In the genomic region with DNA sequence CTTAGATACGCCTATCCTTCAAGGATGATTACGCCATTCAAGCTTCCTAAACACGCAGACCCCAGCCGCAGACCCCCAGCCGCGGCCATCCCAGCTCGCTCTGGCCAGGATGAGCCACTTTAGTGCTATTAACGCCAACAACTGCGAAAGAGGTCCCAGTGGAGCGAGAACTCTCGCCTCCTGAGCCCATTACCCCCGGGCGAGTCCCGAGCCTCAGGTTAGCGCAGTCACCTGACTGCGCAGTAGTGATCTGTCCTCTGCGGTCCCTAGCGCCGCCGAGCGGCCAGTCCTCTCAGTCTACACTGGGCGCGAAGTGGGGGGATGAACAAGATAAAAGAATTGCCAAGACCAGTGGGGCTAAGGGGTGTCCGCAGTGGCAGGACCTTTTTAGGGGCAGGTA, we compare ENCODE assay signal across 8 mouse cellular contexts. TPM values are rescaled to one million over a fixed set of nuclear protein-coding genes. Genes with fewer than 3 reads are reported as not detected.
DNase-seq lines count a peak whose midpoint lies in the region; ATAC-seq and TF ChIP-seq lines count a peak whose summit lies in the region.

No protein-coding gene starts in this region.

- no peak for TF ChIP-seq EP300 in liver, embryonic 14.5 days (IDR thresholded peaks at IDR 0.05; ENCODE audit: low read depth)

- H3K27ac ChIP-seq in embryonic facial prominence, embryonic 15.5 days (replicated peaks): no peak overlapping the region
- no peak overlapping the region for H3K27ac ChIP-seq in heart, embryonic 12.5 days (ENCODE audit: poor library complexity, severe bottlenecking)
- no peak overlapping the region for H3K27ac ChIP-seq in kidney, embryonic 15.5 days
- H3K27ac ChIP-seq in liver, embryonic 14.5 days: peak overlapping the region; percentile 51
- H3K27ac ChIP-seq in stomach, embryonic 14.5 days (ENCODE audit: low read length): no peak overlapping the region

- no peaks in the 10 kb centered on the region for H3K9me3 ChIP-seq in embryonic facial prominence, embryonic 15.5 days (replicated peaks)
- H3K9me3 ChIP-seq in heart, embryonic 12.5 days (replicated peaks): no peaks in the 10 kb centered on the region
- H3K9me3 ChIP-seq in kidney, embryonic 15.5 days (replicated peaks): no peaks in the 10 kb centered on the region
- H3K9me3 ChIP-seq in liver, embryonic 14.5 days (ENCODE audit: control insufficient read depth, low read length): no peaks in the 10 kb centered on the region
- H3K9me3 ChIP-seq in stomach, embryonic 14.5 days (ENCODE audit: control insufficient read depth, low read depth, low read length): no peaks in the 10 kb centered on the region

- peak overlapping the region; percentile 83 for H3K4me2 ChIP-seq in embryonic facial prominence, embryonic 15.5 days (replicated peaks)
- peak overlapping the region; percentile 88 for H3K4me2 ChIP-seq in heart, embryonic 12.5 days
- H3K4me2 ChIP-seq in kidney, embryonic 15.5 days: peak overlapping the region; percentile 89
- H3K4me2 ChIP-seq in liver, embryonic 14.5 days (ENCODE audit: low read depth): peak overlapping the region; percentile 98
- peak overlapping the region; percentile 59 for H3K4me2 ChIP-seq in stomach, embryonic 14.5 days (replicated peaks; ENCODE audit: low read depth, low read length)

- 1% methylated on average over 24 of the region's 24 CpGs for WGBS in embryonic facial prominence, embryonic 15.5 days
- under 1% methylated on average over 24 of the region's 24 CpGs for WGBS in heart, embryonic 12.5 days
- WGBS in kidney, embryonic 15.5 days: 2% methylated on average over 24 of the region's 24 CpGs
- under 1% methylated on average over 24 of the region's 24 CpGs for WGBS in liver, embryonic 14.5 days (ENCODE audit: insufficient replicate concordance)
- 2% methylated on average over 24 of the region's 24 CpGs for WGBS in stomach, embryonic 14.5 days

- H3K36me3 ChIP-seq in embryonic facial prominence, embryonic 15.5 days: peaks cover 10% of the 10 kb centered on the region
- H3K36me3 ChIP-seq in heart, embryonic 12.5 days: peaks cover 22% of the 10 kb centered on the region
- H3K36me3 ChIP-seq in kidney, embryonic 15.5 days: peaks cover 23% of the 10 kb centered on the region
- H3K36me3 ChIP-seq in liver, embryonic 14.5 days (replicated peaks; ENCODE audit: control insufficient read depth, insufficient read depth, low read depth): no peaks in the 10 kb centered on the region
- peaks cover 4% of the 10 kb centered on the region; the same call in 1 of the 2 replicates for H3K36me3 ChIP-seq in stomach, embryonic 14.5 days (ENCODE audit: control insufficient read depth, insufficient read depth, low read length)

- peak; percentile 87 for DNase-seq in A20 (ENCODE audit: low read depth, low spot score)
- DNase-seq in brain, adult 2 months (ENCODE audit: low read depth, low spot score): peak; percentile 90
- DNase-seq in liver, embryonic 14.5 days (ENCODE audit: low read depth in 3 of 3, low spot score in 3 of 3): peak; percentile 64 to 75 (median 69)
- DNase-seq in naive thymus-derived CD4-positive, alpha-beta T cell, adult 2 months (ENCODE audit: low read depth): peak; percentile 67

- H3K4me3 ChIP-seq in embryonic facial prominence, embryonic 15.5 days (replicated peaks): peak overlapping the region; percentile 44
- peak overlapping the region; percentile 49 for H3K4me3 ChIP-seq in heart, embryonic 12.5 days
- H3K4me3 ChIP-seq in kidney, embryonic 15.5 days (replicated peaks): peak overlapping the region; percentile 46
- H3K4me3 ChIP-seq in liver, embryonic 14.5 days (ENCODE audit: insufficient read depth in 1 of 2, low read depth in 2 of 2, low read length in 2 of 2): peak overlapping the region; percentile 69 to 90
- H3K4me3 ChIP-seq in stomach, embryonic 14.5 days (ENCODE audit: low read depth, low read length): peak overlapping the region; percentile 17

- H3K4me1 ChIP-seq in embryonic facial prominence, embryonic 15.5 days: peaks cover 27% of the 10 kb centered on the region
- H3K4me1 ChIP-seq in heart, embryonic 12.5 days (replicated peaks): peaks cover 28% of the 10 kb centered on the region
- peaks cover 28% of the 10 kb centered on the region for H3K4me1 ChIP-seq in kidney, embryonic 15.5 days
- H3K4me1 ChIP-seq in liver, embryonic 14.5 days (replicated peaks; ENCODE audit: control insufficient read depth in 2 of 2, insufficient read depth in 2 of 2, low read length in 1 of 2): peaks cover 14 to 15% of the 10 kb centered on the region in 2 experiments
- peaks cover 13% of the 10 kb centered on the region for H3K4me1 ChIP-seq in stomach, embryonic 14.5 days (ENCODE audit: control insufficient read depth, insufficient read depth, low read length)

- ATAC-seq in embryonic facial prominence, embryonic 15.5 days (ENCODE audit: insufficient number of reproducible peaks, low FRiP score, low TSS enrichment, low read depth): 0 out of 2 replicates have a peak, but pooled peaks have one; percentile 34
- peak; percentile 78 for ATAC-seq in heart, embryonic 12.5 days (ENCODE audit: insufficient number of reproducible peaks, low FRiP score)
- ATAC-seq in kidney, embryonic 15.5 days (replicated peaks; ENCODE audit: low FRiP score): peak; percentile 53
- peak; percentile 66 for ATAC-seq in liver, embryonic 14.5 days (ENCODE audit: insufficient read depth)
- ATAC-seq in stomach, embryonic 14.5 days (ENCODE audit: insufficient number of reproducible peaks, insufficient read depth, low FRiP score, low read depth): peak; percentile 62

- no peaks in the 10 kb centered on the region for H3K27me3 ChIP-seq in embryonic facial prominence, embryonic 15.5 days
- 0 out of 2 replicates have a peak, but pooled peaks cover 3% of the 10 kb centered on the region for H3K27me3 ChIP-seq in heart, embryonic 12.5 days (replicated peaks)
- peaks cover 7% of the 10 kb centered on the region for H3K27me3 ChIP-seq in kidney, embryonic 15.5 days
- H3K27me3 ChIP-seq in liver, embryonic 14.5 days (ENCODE audit: control insufficient read depth, insufficient read depth, low read length): no peaks in the 10 kb centered on the region
- H3K27me3 ChIP-seq in stomach, embryonic 14.5 days (ENCODE audit: control insufficient read depth, insufficient read depth, low read length): no peaks in the 10 kb centered on the region

- TF ChIP-seq CTCF in liver, embryonic 14.5 days (IDR thresholded peaks at IDR 0.05; ENCODE audit: low read depth): peak; percentile 90

- H3K9ac ChIP-seq in embryonic facial prominence, embryonic 15.5 days: no peak overlapping the region
- peak overlapping the region; percentile 63 for H3K9ac ChIP-seq in heart, embryonic 12.5 days
- H3K9ac ChIP-seq in kidney, embryonic 15.5 days: peak overlapping the region; percentile 45
- peak overlapping the region; percentile 85 for H3K9ac ChIP-seq in liver, embryonic 14.5 days (replicated peaks)
- H3K9ac ChIP-seq in stomach, embryonic 14.5 days (replicated peaks; ENCODE audit: low read depth, low read length): no peak overlapping the region

RNA-seq across cellular contexts. Expression of a gene that starts 8.3 kb away (rescaled TPM):
- polyA plus RNA-seq in embryonic facial prominence, embryonic 15.5 days (2015; fragmentation: Nextera tagmentation; extraction: Ambion mirVana): 30.7 and 31.5 TPM in 2 replicates
- 6.2 and 7.6 TPM in 2 replicates for polyA plus RNA-seq in heart, embryonic 12.5 days (2016; fragmentation: Nextera tagmentation; extraction: Ambion mirVana)
- polyA plus RNA-seq in kidney, embryonic 15.5 days (2015; fragmentation: Nextera tagmentation; extraction: Ambion mirVana): 6.3 and 7.9 TPM in 2 replicates
- polyA plus RNA-seq in liver, embryonic 14.5 days (2012; rRNA removed): 2.9 and 4.0 TPM in 2 replicates
- polyA plus RNA-seq in liver, embryonic 14.5 days (2014; fragmentation: Nextera tagmentation; extraction: Ambion mirVana): 0.43 and 0.56 TPM in 2 replicates
- polyA plus RNA-seq in stomach, embryonic 14.5 days (2014; fragmentation: Nextera tagmentation; extraction: Ambion mirVana): 20.5 and 22.6 TPM in 2 replicates

RNA-seq across cellular contexts. Expression of a gene that starts 9.3 kb away (rescaled TPM):
- polyA plus RNA-seq in embryonic facial prominence, embryonic 15.5 days (2015; fragmentation: Nextera tagmentation; extraction: Ambion mirVana): 54.6 and 57.3 TPM in 2 replicates
- 40.5 and 42.2 TPM in 2 replicates for polyA plus RNA-seq in heart, embryonic 12.5 days (2016; fragmentation: Nextera tagmentation; extraction: Ambion mirVana)
- 48.7 and 56.6 TPM in 2 replicates for polyA plus RNA-seq in kidney, embryonic 15.5 days (2015; fragmentation: Nextera tagmentation; extraction: Ambion mirVana)
- 40.3 and 43.3 TPM in 2 replicates for polyA plus RNA-seq in liver, embryonic 14.5 days (2012; rRNA removed)
- polyA plus RNA-seq in liver, embryonic 14.5 days (2014; fragmentation: Nextera tagmentation; extraction: Ambion mirVana): 13.1 and 13.9 TPM in 2 replicates
- 44.7 and 45.4 TPM in 2 replicates for polyA plus RNA-seq in stomach, embryonic 14.5 days (2014; fragmentation: Nextera tagmentation; extraction: Ambion mirVana)

RNA-seq across cellular contexts. Expression of a gene that starts 20.3 kb away (rescaled TPM):
- 71.6 and 71.9 TPM in 2 replicates for polyA plus RNA-seq in embryonic facial prominence, embryonic 15.5 days (2015; fragmentation: Nextera tagmentation; extraction: Ambion mirVana)
- polyA plus RNA-seq in heart, embryonic 12.5 days (2016; fragmentation: Nextera tagmentation; extraction: Ambion mirVana): 48.2 and 48.9 TPM in 2 replicates
- polyA plus RNA-seq in kidney, embryonic 15.5 days (2015; fragmentation: Nextera tagmentation; extraction: Ambion mirVana): 47.1 and 52.1 TPM in 2 replicates
- 32.6 and 39.6 TPM in 2 replicates for polyA plus RNA-seq in liver, embryonic 14.5 days (2012; rRNA removed)
- polyA plus RNA-seq in liver, embryonic 14.5 days (2014; fragmentation: Nextera tagmentation; extraction: Ambion mirVana): 38.7 and 40.8 TPM in 2 replicates
- 35.0 and 46.3 TPM in 2 replicates for polyA plus RNA-seq in stomach, embryonic 14.5 days (2014; fragmentation: Nextera tagmentation; extraction: Ambion mirVana)

RNA-seq across cellular contexts. Expression of a gene that starts 26.6 kb away (rescaled TPM):
- 5.6 and 6.5 TPM in 2 replicates for polyA plus RNA-seq in embryonic facial prominence, embryonic 15.5 days (2015; fragmentation: Nextera tagmentation; extraction: Ambion mirVana)
- polyA plus RNA-seq in heart, embryonic 12.5 days (2016; fragmentation: Nextera tagmentation; extraction: Ambion mirVana): 0.14 and 0.38 TPM in 2 replicates
- polyA plus RNA-seq in kidney, embryonic 15.5 days (2015; fragmentation: Nextera tagmentation; extraction: Ambion mirVana): 6.8 and 9.1 TPM in 2 replicates
- polyA plus RNA-seq in liver, embryonic 14.5 days (2012; rRNA removed): 29.8 and 30.2 TPM in 2 replicates
- polyA plus RNA-seq in liver, embryonic 14.5 days (2014; fragmentation: Nextera tagmentation; extraction: Ambion mirVana): 41.1 and 65.1 TPM in 2 replicates
- 3.7 and 6.8 TPM in 2 replicates for polyA plus RNA-seq in stomach, embryonic 14.5 days (2014; fragmentation: Nextera tagmentation; extraction: Ambion mirVana)

RNA-seq across cellular contexts. Expression of a gene that starts 34.3 kb away (rescaled TPM):
- polyA plus RNA-seq in embryonic facial prominence, embryonic 15.5 days (2015; fragmentation: Nextera tagmentation; extraction: Ambion mirVana): 28.3 and 29.8 TPM in 2 replicates
- polyA plus RNA-seq in heart, embryonic 12.5 days (2016; fragmentation: Nextera tagmentation; extraction: Ambion mirVana): 39.9 and 44.9 TPM in 2 replicates
- polyA plus RNA-seq in kidney, embryonic 15.5 days (2015; fragmentation: Nextera tagmentation; extraction: Ambion mirVana): 30.5 and 31.2 TPM in 2 replicates
- polyA plus RNA-seq in liver, embryonic 14.5 days (2012; rRNA removed): 7.9 and 11.6 TPM in 2 replicates
- 11.4 and 14.0 TPM in 2 replicates for polyA plus RNA-seq in liver, embryonic 14.5 days (2014; fragmentation: Nextera tagmentation; extraction: Ambion mirVana)
- polyA plus RNA-seq in stomach, embryonic 14.5 days (2014; fragmentation: Nextera tagmentation; extraction: Ambion mirVana): 28.1 and 30.5 TPM in 2 replicates

Comparison
In these comparisons a context has a peak if more than half of its experiments do, and no peak if none do; other contexts are left out.
1. H3K4me3 ChIP-seq: peak in every context shown above with its lines; median percentile 80 in liver, embryonic 14.5 days; 49 in heart, embryonic 12.5 days; 46 in kidney, embryonic 15.5 days; 44 in embryonic facial prominence, embryonic 15.5 days; 17 in stomach, embryonic 14.5 days.
2. H3K9ac ChIP-seq: peak in heart, embryonic 12.5 days (single experiment), kidney, embryonic 15.5 days (single experiment) and liver, embryonic 14.5 days (single experiment); none in embryonic facial prominence, embryonic 15.5 days (single experiment) and stomach, embryonic 14.5 days (single experiment).
3. Peak in every context shown above with its lines, with median percentiles within 50 percentile points of each other: DNase-seq, ATAC-seq and H3K4me2 ChIP-seq.